Mouse (Mus musculus) testis, adult 2 months (tissue): ENCODE measurements at regions not wholly inside any gene's neighbourhood (a gene's known extent, or its start where the extent isn't known, plus 50 kb on each side); places are given as distances from the start of the nearest gene placed in this dataset.

Experiments used
- H3K27ac ChIP-seq: fragments of 200-500 bp; 2 replicates; pipeline ENCODE4 v1.5.1; 2012; ENCODE audit warnings: low read depth, low read length; ENCODE audit not compliant: control insufficient read depth, insufficient read depth
- H3K27me3 ChIP-seq: fragments of 200-500 bp; 2 replicates; pipeline ENCODE4 v1.6.1; 2012; ENCODE audit warnings: mild to moderate bottlenecking, low read length, moderate library complexity; ENCODE audit not compliant: control insufficient read depth, insufficient read depth
- H3K36me3 ChIP-seq: fragments of 200-500 bp; 2 replicates; pipeline ENCODE4 v1.6.1; 2012; ENCODE audit warnings: mild to moderate bottlenecking, low read length; ENCODE audit not compliant: control insufficient read depth, insufficient read depth
- H3K4me1 ChIP-seq: fragments of 200-500 bp; 2 replicates; pipeline ENCODE4 v1.6.1; 2012; ENCODE audit warnings: low read length; ENCODE audit not compliant: control insufficient read depth, insufficient read depth
- H3K4me3 ChIP-seq: fragments of 200-500 bp; 2 replicates; pipeline ENCODE4 v1.5.1; 2012; ENCODE audit warnings: low read depth, mild to moderate bottlenecking, low read length, moderate library complexity, mixed read lengths; ENCODE audit not compliant: control insufficient read depth
- CTCF ChIP-seq: fragments of 200-500 bp; IDR thresholded peaks from 2 replicates; pipeline ENCODE4 v1.5.1; 2012; ENCODE audit warnings: low read depth, mild to moderate bottlenecking, inconsistent platforms, low read length, moderate library complexity; ENCODE audit not compliant: control insufficient read depth, insufficient read depth, insufficient replicate concordance
- POLR2A ChIP-seq: fragments of 200-500 bp; IDR thresholded peaks from 2 replicates; pipeline ENCODE4 v1.6.1; 2012; ENCODE audit warnings: low read depth, mild to moderate bottlenecking, inconsistent platforms, low read length, moderate library complexity; ENCODE audit not compliant: control insufficient read depth

- H3K4me1 ChIP-seq, result no peaks in the 10 kb centered on the region
- no peak overlapping the region for H3K4me3 ChIP-seq
- no peak overlapping the region for H3K27ac ChIP-seq
- H3K36me3 ChIP-seq, result no peaks in the 10 kb centered on the region
- no peak for TF ChIP-seq POLR2A
- no peak for TF ChIP-seq CTCF
- H3K27me3 ChIP-seq, result no peaks in the 10 kb centered on the region
Observed at GRCm38 (mm10) chr6:143620583-143620982, 453.6 kb downstream of the Etnk1 start.

GRCm38 (mm10) chr6:143622161-143622560, 455.1 kb downstream of the Etnk1 start:
- TF ChIP-seq POLR2A (no peak), CTCF (no peak)
- no peaks in the 10 kb centered on the region for H3K36me3 ChIP-seq
- H3K4me1 ChIP-seq, result no peaks in the 10 kb centered on the region
- no peaks in the 10 kb centered on the region for H3K27me3 ChIP-seq
- H3K4me3 ChIP-seq, result no peak overlapping the region
- H3K27ac ChIP-seq, result no peak overlapping the region

- H3K4me3 ChIP-seq, result no peak overlapping the region
- H3K27ac ChIP-seq, result no peak overlapping the region
- H3K4me1 ChIP-seq, result no peaks in the 10 kb centered on the region
- H3K36me3 ChIP-seq, result no peaks in the 10 kb centered on the region
- no peaks in the 10 kb centered on the region for H3K27me3 ChIP-seq
- TF ChIP-seq POLR2A, result no peak
Observed at GRCm38 (mm10) chr6:143624901-143625300, 457.9 kb downstream of the Etnk1 start.

GRCm38 (mm10) chr6:143631581-143631980, 464.6 kb downstream of the Etnk1 start:
- H3K4me3 ChIP-seq, result no peak overlapping the region
- no peaks in the 10 kb centered on the region for H3K27me3 ChIP-seq
- no peaks in the 10 kb centered on the region for H3K36me3 ChIP-seq
- TF ChIP-seq CTCF (no peak), POLR2A (no peak)
- H3K27ac ChIP-seq, result no peak overlapping the region
- no peaks in the 10 kb centered on the region for H3K4me1 ChIP-seq

- H3K36me3 ChIP-seq, result no peaks in the 10 kb centered on the region
- H3K27ac ChIP-seq, result no peak overlapping the region
- no peaks in the 10 kb centered on the region for H3K27me3 ChIP-seq
- TF ChIP-seq POLR2A, result no peak
- no peak for TF ChIP-seq CTCF
- H3K4me1 ChIP-seq, result no peaks in the 10 kb centered on the region
- H3K4me3 ChIP-seq, result no peak overlapping the region
Observed at GRCm38 (mm10) chr6:143633710-143634109, 466.7 kb downstream of the Etnk1 start.

- Histone ChIP-seq H3K27me3 (no peaks in the 10 kb centered on the region), H3K27ac (no peak overlapping the region), H3K4me1 (no peaks in the 10 kb centered on the region), H3K4me3 (no peak overlapping the region), H3K36me3 (no peaks in the 10 kb centered on the region)
- no peak for TF ChIP-seq CTCF
- no peak for TF ChIP-seq POLR2A
Observed at GRCm38 (mm10) chr6:143634334-143634733, 467.3 kb downstream of the Etnk1 start.

GRCm38 (mm10) chr6:143635043-143635442, 468.0 kb downstream of the Etnk1 start:
- TF ChIP-seq POLR2A, result no peak
- H3K4me3 ChIP-seq, result no peak overlapping the region

GRCm38 (mm10) chr6:143640652-143641051, 473.6 kb downstream of the Etnk1 start:
- no peak overlapping the region for H3K27ac ChIP-seq

More at GRCm38 (mm10) chr6:143635043-143635442, 468.0 kb downstream of the Etnk1 start:
- Histone ChIP-seq H3K27me3 (no peaks in the 10 kb centered on the region), H3K4me1 (no peaks in the 10 kb centered on the region), H3K36me3 (no peaks in the 10 kb centered on the region), H3K27ac (no peak overlapping the region)

More at GRCm38 (mm10) chr6:143640652-143641051, 473.6 kb downstream of the Etnk1 start:
- no peaks in the 10 kb centered on the region for H3K4me1 ChIP-seq
- no peak for TF ChIP-seq POLR2A
- no peak overlapping the region for H3K4me3 ChIP-seq
- H3K27me3 ChIP-seq, result no peaks in the 10 kb centered on the region
- H3K36me3 ChIP-seq, result no peaks in the 10 kb centered on the region
